Mouse (Mus musculus): ENCODE measurements around the gene Arid5b. TPM values are rescaled to one million over a fixed set of nuclear protein-coding genes. Genes with fewer than 3 reads are reported as not detected.

Arid5b gene
- 9.7 TPM for polyA plus RNA-seq (2014; fragmentation: Illumina TruSeq; extraction: RNeasy Lipid Tissue Mini Kit (QIAGEN cat#74804); ENCODE audit: insufficient read depth, low read depth, low replicate concordance)

DNA sequence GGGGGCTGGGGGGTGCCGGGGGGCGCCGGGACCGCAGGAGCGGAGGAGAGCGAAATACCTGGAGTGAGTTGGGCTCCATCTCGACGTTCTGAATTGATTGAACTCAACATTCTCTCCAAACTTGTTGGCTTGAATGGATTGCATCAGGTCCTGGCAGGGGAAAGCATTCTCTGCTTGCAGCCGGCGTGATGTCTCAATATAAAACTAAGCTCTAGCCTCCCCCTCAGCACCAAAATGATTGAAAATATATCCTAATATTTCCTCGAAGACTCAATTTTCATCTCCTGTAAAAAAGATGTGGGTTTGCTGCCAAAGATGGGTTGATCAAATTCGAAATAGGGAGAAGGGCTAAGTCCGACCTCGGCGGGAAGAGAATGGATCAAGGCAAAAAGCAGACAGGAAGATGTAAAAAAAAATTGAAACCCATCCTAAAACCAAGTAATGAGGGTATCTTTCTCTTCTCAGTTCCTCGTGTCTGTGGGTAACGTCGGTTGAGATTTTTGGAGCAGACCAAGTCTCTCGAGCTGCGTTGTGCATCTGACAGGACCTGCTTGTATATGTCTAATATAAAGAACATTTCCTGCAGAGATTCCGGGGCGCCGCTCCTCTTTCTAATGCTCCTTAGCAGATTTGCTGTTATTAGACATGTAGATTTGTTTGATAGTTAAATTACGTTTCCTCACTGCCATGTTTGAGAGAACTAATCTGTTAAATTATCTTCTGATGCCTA is at the start of gene Arid5b:
Gene Arid5b, minus strand, starts transcription at position 109 of the 730 bp plus-strand sequence.

Measured in lung, adult 10 weeks (tissue).